8 mouse cellular contexts compared by ENCODE assay signal in genomic region chr17:74295026-74295970, GRCm38 (mm10). TPM values are rescaled to one million over a fixed set of nuclear protein-coding genes. Genes with fewer than 3 reads are reported as not detected.
A peak's percentile ranks its signal among the peaks of the same experiment; 100 is the strongest.
DNase-seq lines count a peak whose midpoint lies in the region; ATAC-seq and TF ChIP-seq lines count a peak whose summit lies in the region.

TSS of gene Memo1 (minus strand) at chr17:74295521.

- peak; percentile 59 to 94; a peak in 3 of 4 replicates for TF ChIP-seq POLR2A in MEL (IDR thresholded peaks at IDR 0.05; ENCODE audit: control insufficient read depth in 1 of 2, insufficient read depth in 1 of 2, low read depth in 1 of 2, low read length in 2 of 2, poor library complexity in 1 of 2)

- H3K36me3 ChIP-seq in MEL (ENCODE audit: control insufficient read depth in 1 of 2, insufficient read depth in 2 of 2, low read length in 2 of 2) = peaks cover 3 to 28% of the 10 kb centered on the region in 2 experiments
- peaks cover 11% of the 10 kb centered on the region for H3K36me3 ChIP-seq in hindbrain, embryonic 13.5 days

- H3K4me1 ChIP-seq in MEL (ENCODE audit: control insufficient read depth in 1 of 2, insufficient read depth in 2 of 2, low read length in 2 of 2) = peaks cover 16 to 17% of the 10 kb centered on the region in 2 experiments
- H3K4me1 ChIP-seq in hindbrain, embryonic 13.5 days (replicated peaks) = peaks cover 28% of the 10 kb centered on the region

- peak; percentile 91 for ATAC-seq in hindbrain, embryonic 13.5 days (ENCODE audit: low FRiP score)

- H3K9ac ChIP-seq in MEL (ENCODE audit: control insufficient read depth, low read depth, low read length, poor library complexity, severe bottlenecking) = peak within 1 kb of the TSS; percentile 98
- H3K9ac ChIP-seq in hindbrain, embryonic 13.5 days = peak within 1 kb of the TSS; percentile 95

- no peak for TF ChIP-seq RAD21 in MEL (IDR thresholded peaks at IDR 0.05; ENCODE audit: low read depth, low read length)

- WGBS in hindbrain, embryonic 13.5 days = 2% methylated on average over 61 of the region's 110 CpGs

- TF ChIP-seq CTCF in MEL (IDR thresholded peaks at IDR 0.05 in 2 of 3, conservative IDR thresholded peaks at IDR 0.05 in 1 of 3; ENCODE audit: control insufficient read depth in 1 of 3, insufficient read depth in 1 of 3, low read depth in 2 of 3, low read length in 3 of 3, poor library complexity in 1 of 3, severe bottlenecking in 1 of 3) = no peak

- peaks cover 37% of the 10 kb centered on the region for H3K79me2 ChIP-seq in MEL (ENCODE audit: control insufficient read depth, insufficient read depth, low read length, poor library complexity)

- peak in 1 of 2 experiments; percentile 3; a peak in 1 of 4 replicates for TF ChIP-seq EP300 in MEL (IDR thresholded peaks at IDR 0.05; ENCODE audit: low read depth in 1 of 2, low read length in 2 of 2)

- no peaks in the 10 kb centered on the region for H3K27me3 ChIP-seq in MEL (ENCODE audit: control insufficient read depth in 1 of 2, insufficient read depth in 2 of 2, low read length in 2 of 2)
- H3K27me3 ChIP-seq in hindbrain, embryonic 13.5 days = no peaks in the 10 kb centered on the region

- DNase-seq in MEL (ENCODE audit: low read depth, low spot score) = peak; percentile 89
- peak; percentile 82 to 87 for DNase-seq in cerebellum, postnatal 10 days
- DNase-seq in frontal cortex, postnatal 25 days (ENCODE audit: low spot score in 2 of 2) = peak; percentile 58 to 62
- peak; percentile 64 for DNase-seq in left cerebral cortex, adult 11 months (ENCODE audit: low spot score)
- peak; percentile 83 for DNase-seq in lung, postnatal 36 days
- peak; percentile 92 for DNase-seq in retina, postnatal 1 day
- DNase-seq in thymus, postnatal 4 days = peak; percentile 90

- no peaks in the 10 kb centered on the region for H3K9me3 ChIP-seq in MEL (replicated peaks; ENCODE audit: insufficient read depth, low read length)
- no peaks in the 10 kb centered on the region for H3K9me3 ChIP-seq in hindbrain, embryonic 13.5 days

- H3K4me2 ChIP-seq in hindbrain, embryonic 13.5 days = peak within 1 kb of the TSS; percentile 80

- peak within 1 kb of the TSS; percentile 99 for H3K4me3 ChIP-seq in MEL (ENCODE audit: control insufficient read depth in 1 of 2, insufficient read depth in 1 of 2, low read depth in 2 of 2, low read length in 2 of 2)
- H3K4me3 ChIP-seq in hindbrain, embryonic 13.5 days = peak within 1 kb of the TSS; percentile 95

- H3K27ac ChIP-seq in MEL (ENCODE audit: control insufficient read depth, low read depth, low read length) = peak within 1 kb of the TSS; percentile 89
- peak within 1 kb of the TSS; percentile 98 for H3K27ac ChIP-seq in hindbrain, embryonic 13.5 days

TF ChIP-seq in MEL, 35 proteins besides CTCF, POLR2A, EP300 and RAD21:
- TF ChIP-seq GATA1 (IDR thresholded peaks at IDR 0.05; ENCODE audit: low read depth, low read length) = no peak
- TF ChIP-seq KAT2A (conservative IDR thresholded peaks at IDR 0.05; ENCODE audit: low read depth, low read length) = no peak; the same call in 1 of the 2 replicates
- no peak for TF ChIP-seq GABPA (IDR thresholded peaks at IDR 0.05; ENCODE audit: low read depth, low read length)
- TF ChIP-seq SIN3A (IDR thresholded peaks at IDR 0.05; ENCODE audit: low read length) = peak; percentile 73
- TF ChIP-seq POLR2AphosphoS5 (IDR thresholded peaks at IDR 0.05; ENCODE audit: borderline replicate concordance, low read depth, low read length) = no peak
- TF ChIP-seq RCOR1 (IDR thresholded peaks at IDR 0.05; ENCODE audit: low read depth, low read length) = no peak
- no peak for TF ChIP-seq ZNF384 (IDR thresholded peaks at IDR 0.05; ENCODE audit: low read depth, low read length)
- peak; percentile 79 for TF ChIP-seq NRF1 (IDR thresholded peaks at IDR 0.05; ENCODE audit: insufficient read depth, low read depth, low read length, poor library complexity, severe bottlenecking)
- no peak for TF ChIP-seq E2F4 (IDR thresholded peaks at IDR 0.05; ENCODE audit: borderline replicate concordance, low read depth, low read length)
- TF ChIP-seq BHLHE40 (IDR thresholded peaks at IDR 0.05; ENCODE audit: borderline replicate concordance, low read depth, low read length) = no peak
- TF ChIP-seq TCF12 (IDR thresholded peaks at IDR 0.05; ENCODE audit: low read depth, low read length) = no peak
- peak; percentile 64 for TF ChIP-seq MXI1 (IDR thresholded peaks at IDR 0.05; ENCODE audit: low read depth, low read length)
- no peak for TF ChIP-seq MYB (IDR thresholded peaks at IDR 0.05; ENCODE audit: low read depth, low read length)
- no peak for TF ChIP-seq USF1 (IDR thresholded peaks at IDR 0.05; ENCODE audit: low read depth, low read length)
- no peak for TF ChIP-seq MEF2A (IDR thresholded peaks at IDR 0.05; ENCODE audit: extremely low read depth, insufficient replicate concordance, low read depth, low read length, poor library complexity, severe bottlenecking)
- no peak for TF ChIP-seq USF2 (IDR thresholded peaks at IDR 0.05; ENCODE audit: borderline replicate concordance in 1 of 2, insufficient read depth in 1 of 2, low read depth in 1 of 2, low read length in 2 of 2)
- TF ChIP-seq JUND (IDR thresholded peaks at IDR 0.05; ENCODE audit: low read depth, low read length) = no peak
- peak; percentile 66 for TF ChIP-seq NELFE (IDR thresholded peaks at IDR 0.05; ENCODE audit: low read depth, low read length)
- TF ChIP-seq HCFC1 (IDR thresholded peaks at IDR 0.05; ENCODE audit: low read depth, low read length) = peak; percentile 62
- TF ChIP-seq ZMIZ1 (IDR thresholded peaks at IDR 0.05; ENCODE audit: low read depth, low read length) = no peak; the same call in 1 of the 2 replicates
- TF ChIP-seq ZC3H11A (IDR thresholded peaks at IDR 0.05; ENCODE audit: low read depth, low read length) = no peak
- peak; percentile 85; the same call in 1 of the 2 replicates for TF ChIP-seq MAZ (IDR thresholded peaks at IDR 0.05; ENCODE audit: low read depth, low read length)
- TF ChIP-seq CHD2 (IDR thresholded peaks at IDR 0.05; ENCODE audit: low read length) = no peak
- TF ChIP-seq ETS1 (IDR thresholded peaks at IDR 0.05; ENCODE audit: low read depth, low read length) = peak; percentile 11; the same call in 1 of the 2 replicates
- no peak for TF ChIP-seq ZKSCAN1 (IDR thresholded peaks at IDR 0.05; ENCODE audit: low read depth, low read length)
- 0 out of 2 replicates have a peak, but pooled peaks have one; percentile 24 for TF ChIP-seq MAX (IDR thresholded peaks at IDR 0.05; ENCODE audit: low read length)
- no peak for TF ChIP-seq TBP (IDR thresholded peaks at IDR 0.05; ENCODE audit: low read depth, low read length)
- TF ChIP-seq UBTF (IDR thresholded peaks at IDR 0.05; ENCODE audit: borderline replicate concordance, insufficient read depth, low read depth, low read length) = no peak
- TF ChIP-seq MYC (IDR thresholded peaks at IDR 0.05; ENCODE audit: low read depth, low read length) = no peak
- no peak for TF ChIP-seq CHD1 (IDR thresholded peaks at IDR 0.05; ENCODE audit: low read depth, low read length)
- TF ChIP-seq MAFK (IDR thresholded peaks at IDR 0.05; ENCODE audit: borderline replicate concordance, low read depth, low read length) = no peak
- peak; percentile 41; the same call in 1 of the 2 replicates for TF ChIP-seq ELF1 (IDR thresholded peaks at IDR 0.05; ENCODE audit: low read depth, low read length)
- TF ChIP-seq TAL1 (IDR thresholded peaks at IDR 0.05; ENCODE audit: low read length) = no peak
- TF ChIP-seq POLR2AphosphoS2 (IDR thresholded peaks at IDR 0.05; ENCODE audit: low read length) = no peak
- no peak for TF ChIP-seq SMC3 (IDR thresholded peaks at IDR 0.05; ENCODE audit: low read depth, low read length)

RNA-seq across cellular contexts. Expression of gene Memo1, which starts in this region (rescaled TPM):
- 68.8 and 75.3 TPM in 2 replicates for total RNA-seq in MEL (2012; rRNA removed)
- polyA plus RNA-seq in MEL (2012; ENCODE audit: insufficient read depth in 1 of 2, insufficient read length in 2 of 2, low read depth in 1 of 2, low replicate concordance in 2 of 2, missing spikeins in 1 of 2) = 10 to 100 TPM in 1 of 2 experiments, not detected in 1; 63.1 TPM
- polyA plus RNA-seq in hindbrain, embryonic 13.5 days (2015; fragmentation: Nextera tagmentation; extraction: Ambion mirVana) = 64.0 and 66.7 TPM in 2 replicates

Comparison
In these comparisons a context has a peak if more than half of its experiments do, and no peak if none do; other contexts are left out.
1. Peak in every context shown above with its lines: DNase-seq, ATAC-seq, H3K4me3 ChIP-seq and H3K27ac ChIP-seq.